Mouse (Mus musculus) urinary bladder, postnatal 36 days (tissue): ENCODE measurements around the gene Zfhx2.

Experiments used
- DNase-seq, 2 experiments: peaks; one replicate each; pipeline ENCODE4 v3.0.0; 2022; ENCODE audit warnings: low spot score in 2 of 2, mixed read lengths in 1 of 2

Gene Zfhx2

GRCm38 (mm10) chr14:55105836-55106809 is 14.0 kb upstream of the Zfhx2 start, which contains the start of gene Ap1g2:
Gene Ap1g2, minus strand, starts transcription at chr14:55106593.
- peak; percentile 83 to 84 for DNase-seq

- peak in 1 of 2 experiments; percentile 20 for DNase-seq
Observed at GRCm38 (mm10) chr14:55105386-55105785, 13.3 kb upstream of the Zfhx2 start.

- DNase-seq = no peak
Observed at GRCm38 (mm10) chr14:55104365-55104764, 12.2 kb upstream of the Zfhx2 start.

GRCm38 (mm10) chr14:55102253-55102785 is 10.2 kb upstream of the Zfhx2 start:
- no peak for DNase-seq

GRCm38 (mm10) chr14:55101592-55101991 is 9.5 kb upstream of the Zfhx2 start:
- DNase-seq = no peak

GRCm38 (mm10) chr14:55098067-55098466 is 5.9 kb upstream of the Zfhx2 start:
- no peak for DNase-seq

- no peak for DNase-seq
Observed at GRCm38 (mm10) chr14:55097646-55098045, 5.5 kb upstream of the Zfhx2 start.

- no peak for DNase-seq
Observed at GRCm38 (mm10) chr14:55096573-55097087, 4.5 kb upstream of the Zfhx2 start.

- no peak for DNase-seq
Observed at GRCm38 (mm10) chr14:55095671-55096070, 3.5 kb upstream of the Zfhx2 start.

- DNase-seq = peak in 1 of 2 experiments; percentile 6
Observed at GRCm38 (mm10) chr14:55095263-55095662, 3.1 kb upstream of the Zfhx2 start.

- DNase-seq = peak; percentile 79 to 80
Observed at GRCm38 (mm10) chr14:55094704-55095231, 2.6 kb upstream of the Zfhx2 start, which contains the start of gene Thtpa. Gene Thtpa, plus strand, starts transcription at chr14:55094784.

- no peak for DNase-seq
Observed at GRCm38 (mm10) chr14:55093927-55094326, 1.8 kb upstream of the Zfhx2 start.

- peak in 1 of 2 experiments; percentile 15 for DNase-seq
Observed at GRCm38 (mm10) chr14:55091209-55091865, 787 bp downstream of the Zfhx2 start.

- no peak for DNase-seq
Observed at GRCm38 (mm10) chr14:55089199-55089947, 2.8 kb downstream of the Zfhx2 start.

- DNase-seq = no peak
Observed at GRCm38 (mm10) chr14:55086009-55086514, 6.1 kb downstream of the Zfhx2 start.

GRCm38 (mm10) chr14:55085324-55086008 is 6.7 kb downstream of the Zfhx2 start:
- no peak for DNase-seq

GRCm38 (mm10) chr14:55083481-55083880 is 8.6 kb downstream of the Zfhx2 start:
- no peak for DNase-seq

- DNase-seq = no peak
Observed at GRCm38 (mm10) chr14:55081105-55081504, 11.0 kb downstream of the Zfhx2 start.

GRCm38 (mm10) chr14:55079214-55079970 is 12.7 kb downstream of the Zfhx2 start:
- peak; percentile 32 to 40 for DNase-seq
